Mouse (Mus musculus): ENCODE measurements around the gene Trio. TPM values are rescaled to one million over a fixed set of nuclear protein-coding genes. Genes with fewer than 3 reads are reported as not detected.

The Trio gene
- polyA plus RNA-seq, 1 experiment, result 149 TPM

- peaks cover 9% of the 10 kb centered on the region; the same call in 1 of the 2 replicates for H3K4me1 ChIP-seq (ENCODE audit: control insufficient read depth, insufficient read depth, low read length)
Measured at GRCm38 (mm10) chr15:27923987-27924341, 101.7 kb downstream of the Trio start.

DNA sequence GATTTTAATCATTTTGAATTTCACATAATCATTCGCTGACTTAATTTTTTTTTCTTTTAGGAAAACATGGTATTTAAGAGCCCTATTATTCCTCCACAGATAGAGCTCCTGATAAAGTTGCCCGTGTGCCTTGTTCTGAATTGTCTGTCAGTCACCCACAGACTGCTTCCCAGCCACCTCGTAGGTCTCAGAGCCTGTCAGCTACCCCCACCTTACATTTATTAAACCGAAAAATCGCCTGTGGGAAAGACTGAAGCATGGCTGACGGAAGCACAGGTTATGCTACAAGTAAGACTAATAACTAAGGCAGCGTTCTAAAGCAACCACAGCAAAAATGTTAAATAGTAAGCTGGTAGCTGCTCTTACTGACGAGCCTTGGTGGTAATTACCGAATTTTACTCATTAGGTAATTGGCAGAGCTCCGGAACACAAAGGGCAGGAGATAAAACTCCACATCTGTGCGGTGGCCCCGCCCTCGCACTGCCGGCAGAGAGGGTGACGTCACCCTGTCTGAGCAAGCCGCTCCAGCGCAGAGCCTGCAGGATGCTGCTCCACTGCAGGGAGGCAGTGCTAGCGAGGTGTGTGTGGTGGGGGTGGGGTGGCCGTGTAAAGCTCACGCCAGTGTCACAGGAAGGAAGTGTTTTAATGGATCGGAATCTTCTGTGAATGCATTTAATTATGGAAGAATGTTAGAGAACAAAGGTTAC, 102.2 kb downstream of the Trio start:
- peaks cover 9% of the 10 kb centered on the region; the same call in 1 of the 2 replicates for H3K4me1 ChIP-seq (ENCODE audit: control insufficient read depth, insufficient read depth, low read length)

More at GRCm38 (mm10) chr15:27923987-27924341, 101.7 kb downstream of the Trio start:
- TF ChIP-seq CTCF (IDR thresholded peaks at IDR 0.05; ENCODE audit: extremely low read depth, insufficient read depth, low read length) (no peak), POLR2A (IDR thresholded peaks at IDR 0.05; ENCODE audit: extremely low read depth, insufficient read depth, low read length) (no peak)
- H3K27ac ChIP-seq (ENCODE audit: insufficient read depth, low read length), result no peak overlapping the region
- peak overlapping the region; percentile 30; the same call in 1 of the 2 replicates for H3K4me3 ChIP-seq (ENCODE audit: insufficient read depth, low read length)

DNA sequence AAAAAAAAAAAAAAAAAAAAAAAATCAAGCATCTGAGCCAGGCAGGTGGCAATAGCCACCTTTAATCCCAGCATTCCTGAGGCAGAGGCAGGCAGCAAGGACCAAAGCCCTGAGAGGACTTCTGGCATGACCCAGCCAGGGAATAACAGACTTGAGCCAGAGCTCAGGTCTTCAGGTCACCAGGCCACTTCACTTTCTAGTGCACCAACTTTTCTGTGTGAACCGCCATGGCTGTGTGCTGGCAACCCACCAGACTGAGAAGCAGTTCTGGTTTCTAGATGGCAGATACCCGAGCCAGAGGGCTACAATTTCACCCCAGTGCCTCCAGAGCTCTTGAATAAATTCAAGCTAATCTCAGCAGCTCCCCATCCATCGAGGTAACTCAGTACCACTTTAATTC, 104.9 kb downstream of the Trio start:
- Histone ChIP-seq H3K4me1 (ENCODE audit: control insufficient read depth, insufficient read depth, low read length) (peaks cover 6% of the 10 kb centered on the region; the same call in 1 of the 2 replicates), H3K4me3 (ENCODE audit: insufficient read depth, low read length) (no peak overlapping the region), H3K27ac (ENCODE audit: insufficient read depth, low read length) (no peak overlapping the region)
- TF ChIP-seq POLR2A (IDR thresholded peaks at IDR 0.05; ENCODE audit: extremely low read depth, insufficient read depth, low read length), result no peak
- no peak for TF ChIP-seq CTCF (IDR thresholded peaks at IDR 0.05; ENCODE audit: extremely low read depth, insufficient read depth, low read length)

More for the DNA sequence above, 102.2 kb downstream of the Trio start:
- TF ChIP-seq CTCF (IDR thresholded peaks at IDR 0.05; ENCODE audit: extremely low read depth, insufficient read depth, low read length) (no peak), POLR2A (IDR thresholded peaks at IDR 0.05; ENCODE audit: extremely low read depth, insufficient read depth, low read length) (0 out of 2 replicates have a peak, but pooled peaks have one; percentile 31)
- Histone ChIP-seq H3K4me3 (ENCODE audit: insufficient read depth, low read length) (peak overlapping the region; percentile 30), H3K27ac (ENCODE audit: insufficient read depth, low read length) (no peak overlapping the region)

DNA sequence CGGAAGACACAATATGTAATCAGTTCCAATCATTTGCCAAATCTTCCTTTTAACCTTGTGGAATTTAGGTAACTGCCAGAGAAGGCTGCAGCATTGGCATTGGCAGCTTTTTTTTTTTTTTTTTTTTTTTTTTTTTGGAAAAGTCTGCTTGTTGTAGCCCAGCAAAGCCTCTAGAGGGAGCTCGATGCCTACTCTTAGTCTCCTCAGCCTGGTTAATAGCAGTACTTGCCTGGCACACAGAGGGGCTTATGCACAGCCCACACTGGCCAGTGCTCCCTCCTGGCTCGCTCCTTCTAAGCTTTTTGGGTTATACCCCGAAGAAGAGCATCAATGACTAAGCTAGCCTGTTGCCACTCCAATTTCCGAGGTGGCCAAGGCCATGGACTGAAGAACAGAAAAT, 106.1 kb downstream of the Trio start:
- Histone ChIP-seq H3K4me3 (ENCODE audit: insufficient read depth, low read length) (no peak overlapping the region), H3K27ac (ENCODE audit: insufficient read depth, low read length) (no peak overlapping the region), H3K4me1 (ENCODE audit: control insufficient read depth, insufficient read depth, low read length) (peaks cover 3% of the 10 kb centered on the region; the same call in 1 of the 2 replicates)
- TF ChIP-seq POLR2A (IDR thresholded peaks at IDR 0.05; ENCODE audit: extremely low read depth, insufficient read depth, low read length), result no peak
- TF ChIP-seq CTCF (IDR thresholded peaks at IDR 0.05; ENCODE audit: extremely low read depth, insufficient read depth, low read length), result peak; percentile 76

GRCm38 (mm10) chr15:27918798-27919197, 106.8 kb downstream of the Trio start:
- TF ChIP-seq CTCF (IDR thresholded peaks at IDR 0.05; ENCODE audit: extremely low read depth, insufficient read depth, low read length) (no peak), POLR2A (IDR thresholded peaks at IDR 0.05; ENCODE audit: extremely low read depth, insufficient read depth, low read length) (no peak)
- H3K4me1 ChIP-seq (ENCODE audit: control insufficient read depth, insufficient read depth, low read length), result peaks cover 3% of the 10 kb centered on the region; the same call in 1 of the 2 replicates
- H3K27ac ChIP-seq (ENCODE audit: insufficient read depth, low read length), result no peak overlapping the region
- H3K4me3 ChIP-seq (ENCODE audit: insufficient read depth, low read length), result no peak overlapping the region

DNA sequence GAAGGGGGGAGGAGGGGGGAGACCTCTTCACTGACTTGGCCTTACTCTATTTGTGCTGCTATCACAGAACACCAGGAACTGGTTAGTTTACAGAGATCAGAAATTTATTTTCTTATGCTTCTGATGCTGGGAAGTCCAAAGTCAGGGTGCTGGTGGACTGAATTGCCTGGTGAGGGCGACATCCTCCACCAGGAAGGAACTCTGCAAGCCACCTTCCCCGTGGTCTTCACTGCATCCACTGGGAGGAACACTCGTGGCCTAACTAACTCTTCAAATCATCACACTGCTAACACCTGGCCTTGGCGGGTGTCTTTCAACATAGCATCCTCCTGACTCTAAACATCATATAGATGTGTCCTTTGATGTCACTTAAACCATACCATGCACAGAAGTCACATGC, 109.4 kb downstream of the Trio start:
- Histone ChIP-seq H3K27ac (ENCODE audit: insufficient read depth, low read length) (no peak overlapping the region), H3K4me1 (ENCODE audit: control insufficient read depth, insufficient read depth, low read length) (peaks cover 4% of the 10 kb centered on the region; the same call in 1 of the 2 replicates), H3K4me3 (ENCODE audit: insufficient read depth, low read length) (no peak overlapping the region)
- TF ChIP-seq POLR2A (IDR thresholded peaks at IDR 0.05; ENCODE audit: extremely low read depth, insufficient read depth, low read length) (no peak), CTCF (IDR thresholded peaks at IDR 0.05; ENCODE audit: extremely low read depth, insufficient read depth, low read length) (0 out of 2 replicates have a peak, but pooled peaks have one; percentile 27)

GRCm38 (mm10) chr15:27913013-27913412, 112.6 kb downstream of the Trio start:
- no peak for TF ChIP-seq CTCF (IDR thresholded peaks at IDR 0.05; ENCODE audit: extremely low read depth, insufficient read depth, low read length)
- TF ChIP-seq POLR2A (IDR thresholded peaks at IDR 0.05; ENCODE audit: extremely low read depth, insufficient read depth, low read length), result no peak
- Histone ChIP-seq H3K4me1 (ENCODE audit: control insufficient read depth, insufficient read depth, low read length) (0 out of 2 replicates have a peak, but pooled peaks cover 1% of the 10 kb centered on the region), H3K27ac (ENCODE audit: insufficient read depth, low read length) (no peak overlapping the region), H3K4me3 (ENCODE audit: insufficient read depth, low read length) (no peak overlapping the region)

- TF ChIP-seq POLR2A (IDR thresholded peaks at IDR 0.05; ENCODE audit: extremely low read depth, insufficient read depth, low read length), result no peak
- no peak for TF ChIP-seq CTCF (IDR thresholded peaks at IDR 0.05; ENCODE audit: extremely low read depth, insufficient read depth, low read length)
- Histone ChIP-seq H3K27ac (ENCODE audit: insufficient read depth, low read length) (no peak overlapping the region), H3K4me3 (ENCODE audit: insufficient read depth, low read length) (no peak overlapping the region), H3K4me1 (ENCODE audit: control insufficient read depth, insufficient read depth, low read length) (peaks cover 1% of the 10 kb centered on the region)
Measured at GRCm38 (mm10) chr15:27911196-27911595, 114.5 kb downstream of the Trio start.

GRCm38 (mm10) chr15:27910179-27910578, 115.5 kb downstream of the Trio start:
- Histone ChIP-seq H3K4me1 (ENCODE audit: control insufficient read depth, insufficient read depth, low read length) (peaks cover 1% of the 10 kb centered on the region), H3K27ac (ENCODE audit: insufficient read depth, low read length) (no peak overlapping the region), H3K4me3 (ENCODE audit: insufficient read depth, low read length) (no peak overlapping the region)
- TF ChIP-seq CTCF (IDR thresholded peaks at IDR 0.05; ENCODE audit: extremely low read depth, insufficient read depth, low read length) (no peak), POLR2A (IDR thresholded peaks at IDR 0.05; ENCODE audit: extremely low read depth, insufficient read depth, low read length) (no peak)

DNA sequence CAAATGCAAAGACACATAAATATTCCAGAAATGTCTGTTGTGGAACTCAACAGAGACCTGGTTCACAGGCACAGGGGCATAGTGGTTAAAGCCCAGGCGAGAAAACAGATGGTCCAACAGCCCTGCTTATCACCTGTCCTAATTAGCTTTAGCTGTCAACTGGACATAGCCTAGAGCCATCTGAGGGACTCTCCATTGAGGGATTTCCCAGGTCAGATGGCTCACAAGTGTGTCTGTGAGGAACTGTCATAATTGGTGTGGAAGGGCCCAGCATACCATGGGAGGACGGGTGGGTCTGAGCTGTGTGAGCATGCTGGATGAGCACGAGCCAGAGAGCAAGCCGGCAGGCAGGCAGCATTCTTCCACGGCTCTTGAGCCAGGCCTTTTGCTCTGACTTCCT, 118.0 kb downstream of the Trio start:
- H3K27ac ChIP-seq (ENCODE audit: insufficient read depth, low read length), result no peak overlapping the region

More for the DNA sequence above, 118.0 kb downstream of the Trio start:
- TF ChIP-seq POLR2A (IDR thresholded peaks at IDR 0.05; ENCODE audit: extremely low read depth, insufficient read depth, low read length) (no peak), CTCF (IDR thresholded peaks at IDR 0.05; ENCODE audit: extremely low read depth, insufficient read depth, low read length) (no peak)
- peaks cover 6% of the 10 kb centered on the region for H3K4me1 ChIP-seq (ENCODE audit: control insufficient read depth, insufficient read depth, low read length)
- H3K4me3 ChIP-seq (ENCODE audit: insufficient read depth, low read length), result no peak overlapping the region
